Mouse (Mus musculus) bone marrow, adult 2 months (tissue): ENCODE data around the gene Btbd8.

Source experiments
- CTCF ChIP-seq: fragments of 200-500 bp; IDR thresholded peaks from 2 replicates; pipeline ENCODE4 v1.5.1; 2011; ENCODE audit warnings: low read length, control low read depth; ENCODE audit not compliant: control insufficient read depth, insufficient read depth
- POLR2A ChIP-seq: fragments of 200-500 bp; IDR thresholded peaks from 2 replicates; pipeline ENCODE4 v1.6.1; 2011; ENCODE audit warnings: low read depth, mild to moderate bottlenecking, control low read depth, low read length, borderline replicate concordance; ENCODE audit not compliant: control insufficient read depth

DNA sequence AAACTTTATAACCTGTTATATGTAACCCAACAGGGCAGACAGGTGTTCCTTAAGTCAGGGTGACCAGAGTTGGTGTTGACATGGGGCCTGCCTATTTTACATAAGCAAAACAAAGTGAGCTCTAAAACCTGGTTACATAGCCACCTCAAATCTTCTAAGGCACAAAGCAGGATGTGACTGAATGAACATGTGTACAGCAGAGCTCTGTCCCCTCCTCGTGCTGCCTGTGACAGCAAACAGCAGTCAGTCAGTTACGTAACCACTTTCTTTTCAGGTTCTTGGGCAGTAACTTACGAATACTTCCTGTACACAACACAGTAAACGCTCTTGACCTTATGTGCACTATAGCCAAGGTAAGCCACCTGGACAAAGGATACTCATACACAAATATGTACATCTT is 108.1 kb downstream of the Btbd8 start:
- no peak for TF ChIP-seq CTCF
- TF ChIP-seq POLR2A = no peak
